Mouse (Mus musculus): Measurements from ENCODE around the gene Fam89b.

- TF ChIP-seq POLR2A (IDR thresholded peaks at IDR 0.05; ENCODE audit: borderline replicate concordance, insufficient read depth, low read length), result no peak
- no peak for TF ChIP-seq CTCF (IDR thresholded peaks at IDR 0.05; ENCODE audit: borderline replicate concordance, insufficient read depth, low read depth, low read length)
These were observed 17.5 kb upstream of the Fam89b start for GRCm38 (mm10) chr19:5746907-5747363.

Measured in cerebellum, adult 2 months (tissue).